Mouse (Mus musculus) cortical plate, adult 2 months (tissue): Measurements from ENCODE around the gene Prok1.
A peak's percentile ranks its signal among the peaks of the same experiment; 100 is the strongest.

Experiments
- CTCF ChIP-seq: fragments of 200-500 bp; IDR thresholded peaks from 2 replicates; pipeline ENCODE4 v1.5.1; 2011; ENCODE audit warnings: mild to moderate bottlenecking, control low read depth, low read length; ENCODE audit not compliant: insufficient read depth; ENCODE audit errors: extremely low read depth
- POLR2A ChIP-seq: fragments of 200-500 bp; IDR thresholded peaks from 2 replicates; pipeline ENCODE4 v1.6.1; 2011; ENCODE audit warnings: mild to moderate bottlenecking, low read length, control low read depth; ENCODE audit not compliant: insufficient read depth; ENCODE audit errors: extremely low read depth

DNA sequence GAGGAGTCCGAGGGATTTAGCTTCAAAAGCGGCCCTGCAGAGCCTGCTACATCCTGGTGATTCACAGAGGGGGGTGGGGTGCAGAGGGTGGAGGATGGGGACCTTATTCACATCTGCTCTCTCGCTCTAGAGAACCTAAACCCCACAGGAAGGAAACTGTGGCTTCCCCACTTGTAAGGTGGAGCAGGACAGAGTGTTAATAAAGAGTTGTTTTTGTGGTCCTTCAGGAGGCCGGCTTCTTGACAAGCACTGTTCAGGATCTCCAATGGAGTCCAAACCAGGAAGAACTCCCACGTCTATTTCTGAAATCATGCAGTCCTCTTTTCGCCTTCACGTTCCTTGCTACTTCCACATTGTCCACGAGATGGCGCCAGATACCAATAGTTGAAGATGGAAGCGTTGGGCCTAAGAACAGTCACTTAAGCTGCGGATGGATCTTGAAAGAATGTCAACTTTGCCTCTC is 6.1 kb downstream of the Prok1 start:
- TF ChIP-seq CTCF (peak; percentile 97), POLR2A (no peak)
